ENCODE assay signal across 8 mouse cellular contexts in the genomic region with DNA sequence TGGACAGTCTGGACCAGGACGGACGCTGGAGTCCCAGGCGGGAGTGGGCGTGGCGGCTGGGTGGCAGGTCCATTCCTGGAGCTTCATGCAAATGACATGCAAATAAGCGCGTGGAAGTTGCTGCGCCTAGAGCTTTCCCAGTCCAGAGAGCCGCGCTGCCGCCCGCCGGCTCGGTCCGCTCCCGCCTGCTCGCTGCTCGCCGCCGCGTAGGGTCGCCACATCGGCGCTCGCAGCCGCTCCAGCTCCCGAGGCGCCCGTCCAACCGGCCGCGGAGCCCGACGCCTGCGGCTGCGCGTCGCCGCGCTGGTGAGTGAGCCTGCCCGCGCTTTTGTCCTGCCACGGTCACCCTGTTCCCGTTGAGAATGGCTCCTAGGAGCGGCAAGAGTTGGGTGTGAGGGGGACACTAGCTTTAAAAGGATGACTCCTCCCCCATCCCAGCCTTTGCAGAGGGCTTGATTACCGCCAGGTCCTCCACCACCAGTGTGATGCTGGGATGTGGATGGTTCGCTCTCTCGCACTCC. TPM values are rescaled to one million over a fixed set of nuclear protein-coding genes. Genes with fewer than 3 reads are reported as not detected.
A peak's percentile ranks its signal among the peaks of the same experiment; 100 is the strongest.
DNase-seq lines count a peak whose midpoint lies in the region; ATAC-seq and TF ChIP-seq lines count a peak whose summit lies in the region.

A gene (plus strand): TSS at position 146 of the 521 bp plus-strand sequence.

- H3K27me3 ChIP-seq in hindbrain, embryonic 14.5 days (ENCODE audit: control insufficient read depth, insufficient read depth, low read length), result peaks cover 23% of the 10 kb centered on the region

- peaks cover 11% of the 10 kb centered on the region; the same call in 1 of the 2 replicates for H3K4me1 ChIP-seq in hindbrain, embryonic 14.5 days (replicated peaks; ENCODE audit: control insufficient read depth, insufficient read depth, low read length)

- DNase-seq in adrenal gland, adult 8-10 months, result peak; percentile 88
- DNase-seq in gastrocnemius, adult 2 months, result peak; percentile 92
- DNase-seq in hindbrain, embryonic 14.5 days (ENCODE audit: low spot score), result peak; percentile 72
- peak; percentile 33 for DNase-seq in left cerebral cortex, adult 11 months (ENCODE audit: low spot score)
- peak; percentile 94 for DNase-seq in lung, postnatal 14 days
- peak; percentile 94 for DNase-seq in retina, postnatal 1 day
- DNase-seq in urinary bladder, postnatal 25 days (ENCODE audit: low spot score), result peak; percentile 75

- peak within 1 kb of the TSS; percentile 69 for H3K4me3 ChIP-seq in gastrocnemius, adult 2 months
- H3K4me3 ChIP-seq in hindbrain, embryonic 14.5 days (replicated peaks; ENCODE audit: low read length), result peak within 1 kb of the TSS; percentile 46

- no peak; the same call in 1 of the 2 replicates for TF ChIP-seq CTCF in gastrocnemius, adult 2 months (IDR thresholded peaks at IDR 0.05)

- no peaks in the 10 kb centered on the region for H3K36me3 ChIP-seq in hindbrain, embryonic 14.5 days (replicated peaks; ENCODE audit: control insufficient read depth, insufficient read depth)

- ATAC-seq in common myeloid progenitor, adult 5-6 weeks (replicated peaks; ENCODE audit: low read depth, poor library complexity, severe bottlenecking), result peak; percentile 80
- ATAC-seq in hindbrain, embryonic 14.5 days (ENCODE audit: low FRiP score), result peak; percentile 90

- H3K4me2 ChIP-seq in hindbrain, embryonic 14.5 days (replicated peaks), result peak within 1 kb of the TSS; percentile 96

- no peaks in the 10 kb centered on the region for H3K9me3 ChIP-seq in hindbrain, embryonic 14.5 days (ENCODE audit: control insufficient read depth, low read length)

- peak within 1 kb of the TSS; percentile 48 for H3K27ac ChIP-seq in gastrocnemius, adult 2 months
- no peak within 1 kb of the TSS; the same call in 1 of the 2 replicates for H3K27ac ChIP-seq in hindbrain, embryonic 14.5 days

- peak within 1 kb of the TSS; percentile 62 for H3K9ac ChIP-seq in hindbrain, embryonic 14.5 days

- intact Hi-C loops in gastrocnemius, adult 2 months (cut with DNase I), result loop anchor here (10.0 kb wide), 1 partner anchor 220 kb away; no protein-coding TSS in a partner anchor

- under 1% methylated on average over 48 of the region's 48 CpGs for WGBS in hindbrain, embryonic 14.5 days

RNA-seq across cellular contexts. Expression of the gene that starts here (rescaled TPM):
- 10 to 100 TPM; 39.3 to 53.2 (median 44.5) TPM for total RNA-seq in adrenal gland, adult 8-10 months (2022)
- total RNA-seq in common myeloid progenitor, adult 5-6 weeks (2017), result 3.9 and 9.3 TPM in 2 replicates
- total RNA-seq in gastrocnemius, adult 2 months (2021), result 10 to 100 TPM; 22.7 to 29.5 TPM
- 5.0 and 7.7 TPM in 2 replicates for polyA plus RNA-seq in hindbrain, embryonic 14.5 days (2014; fragmentation: Nextera tagmentation; extraction: Ambion mirVana)

Comparison
In these comparisons a context has a peak if more than half of its experiments do, and no peak if none do; other contexts are left out.
1. DNase-seq: peak in every context shown above with its lines; median percentile 94 in lung, postnatal 14 days; 94 in retina, postnatal 1 day; 92 in gastrocnemius, adult 2 months; 88 in adrenal gland, adult 8-10 months; 75 in urinary bladder, postnatal 25 days; 72 in hindbrain, embryonic 14.5 days; 33 in left cerebral cortex, adult 11 months.